Mouse (Mus musculus) cortical plate, adult 2 months (tissue): ENCODE data around the gene 3110082I17Rik.

Source experiments
- CTCF ChIP-seq: fragments of 200-500 bp; IDR thresholded peaks from 2 replicates; pipeline ENCODE4 v1.5.1; 2011; ENCODE audit warnings: mild to moderate bottlenecking, control low read depth, low read length; ENCODE audit not compliant: insufficient read depth; ENCODE audit errors: extremely low read depth
- POLR2A ChIP-seq: fragments of 200-500 bp; IDR thresholded peaks from 2 replicates; pipeline ENCODE4 v1.6.1; 2011; ENCODE audit warnings: mild to moderate bottlenecking, low read length, control low read depth; ENCODE audit not compliant: insufficient read depth; ENCODE audit errors: extremely low read depth

DNA sequence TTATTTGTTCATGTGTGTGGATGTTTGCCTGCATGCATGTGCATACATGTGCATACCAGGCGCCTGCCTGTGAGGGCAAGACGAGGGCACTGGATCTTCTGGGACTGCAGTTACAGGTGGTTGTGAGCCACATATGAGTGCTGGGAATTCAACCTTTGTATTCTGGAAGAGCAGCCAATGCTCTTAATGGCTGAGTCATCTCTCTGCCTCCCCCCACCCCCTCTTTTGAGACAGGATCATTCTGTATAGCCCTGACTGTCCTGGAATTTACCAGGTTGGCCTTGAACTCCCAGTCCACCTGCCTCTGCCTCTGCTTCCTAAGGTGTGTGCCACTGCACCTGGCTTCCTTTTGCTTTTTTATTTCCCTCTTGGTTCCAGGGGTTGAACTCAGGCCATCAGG is 85.5 kb downstream of the 3110082I17Rik start:
- TF ChIP-seq CTCF (no peak), POLR2A (no peak)
